Mouse (Mus musculus) induced T-regulatory cell, adult 2 months (primary cell): ENCODE data around the gene Rpl21.

Experiments used
- DNase-seq: peaks from one replicate; pipeline ENCODE4 v3.0.0-alpha.2; 2012; ENCODE audit warnings: low read depth

Rpl21 gene

DNA sequence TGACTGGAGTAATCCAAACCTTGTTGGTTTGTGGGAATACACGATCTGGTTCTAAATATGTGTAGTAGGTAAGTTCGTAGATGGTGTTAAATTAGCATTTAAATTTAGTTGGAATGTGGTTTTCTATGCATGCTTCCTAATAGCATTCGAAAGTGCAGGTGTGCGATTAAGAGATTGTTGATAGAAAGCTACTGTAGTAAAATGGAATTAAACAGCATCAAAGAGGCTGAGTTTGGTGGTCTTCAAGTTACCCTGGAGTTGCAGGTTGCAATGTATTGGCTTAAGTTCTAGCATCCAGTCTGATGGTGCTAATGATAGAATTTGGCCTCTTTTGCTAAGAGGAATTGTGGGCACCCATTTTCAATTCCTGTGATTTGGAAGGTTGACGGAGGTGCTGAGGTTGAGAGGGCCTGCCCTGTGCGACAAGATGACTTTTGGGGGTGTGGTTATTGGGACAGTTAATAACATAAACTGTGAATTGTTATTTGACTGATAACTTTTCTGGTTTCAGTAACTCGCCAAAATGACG is 1.0 kb downstream of the Rpl21 start:
- DNase-seq = peak; percentile 34

GRCm38 (mm10) chr5:146834959-146835358 is 2.3 kb downstream of the Rpl21 start:
- no peak for DNase-seq

DNA sequence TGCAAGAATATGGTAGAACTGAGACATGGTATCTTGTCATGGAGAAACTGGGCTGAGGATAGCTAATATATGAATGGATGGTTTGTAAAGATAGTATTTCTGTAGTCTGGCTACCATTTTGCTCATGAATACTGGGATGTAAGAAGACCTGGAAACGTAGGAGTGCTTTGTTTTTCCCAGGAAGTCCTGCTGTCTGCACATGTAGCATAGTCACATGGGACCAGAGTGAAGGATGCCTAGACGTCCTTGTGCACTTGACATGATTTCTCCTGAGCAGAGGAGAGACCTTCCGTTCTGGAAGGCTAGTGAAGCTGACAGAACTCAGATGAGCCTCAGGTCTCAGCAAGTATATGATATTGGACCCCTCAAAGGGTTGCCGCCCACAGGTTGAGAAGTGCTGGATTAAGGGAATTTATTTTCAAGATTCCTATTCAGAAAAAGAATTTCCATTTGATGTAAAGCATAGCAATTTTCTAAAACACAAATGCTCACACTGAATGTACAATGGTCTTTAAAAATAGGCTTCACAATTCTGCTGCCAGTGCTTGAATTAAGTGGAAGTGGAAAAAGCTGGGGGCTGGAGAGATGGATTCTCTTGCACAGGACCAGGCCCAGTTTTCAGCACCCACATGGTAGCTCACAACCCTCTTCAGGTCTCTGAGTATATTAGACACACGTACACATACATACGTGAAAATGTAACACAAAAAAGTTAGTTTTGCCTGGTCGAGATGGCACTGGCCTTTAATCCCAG is 5.5 kb downstream of the Rpl21 start:
- DNase-seq = no peak

- no peak for DNase-seq
These were observed 6.4 kb downstream of the Rpl21 start for GRCm38 (mm10) chr5:146838836-146839648.

- DNase-seq = no peak
These were observed 7.1 kb downstream of the Rpl21 start for GRCm38 (mm10) chr5:146839760-146840159.

GRCm38 (mm10) chr5:146840422-146840821 is 7.7 kb downstream of the Rpl21 start:
- no peak for DNase-seq

- no peak for DNase-seq
These were observed 8.6 kb downstream of the Rpl21 start for GRCm38 (mm10) chr5:146841301-146841700.

DNA sequence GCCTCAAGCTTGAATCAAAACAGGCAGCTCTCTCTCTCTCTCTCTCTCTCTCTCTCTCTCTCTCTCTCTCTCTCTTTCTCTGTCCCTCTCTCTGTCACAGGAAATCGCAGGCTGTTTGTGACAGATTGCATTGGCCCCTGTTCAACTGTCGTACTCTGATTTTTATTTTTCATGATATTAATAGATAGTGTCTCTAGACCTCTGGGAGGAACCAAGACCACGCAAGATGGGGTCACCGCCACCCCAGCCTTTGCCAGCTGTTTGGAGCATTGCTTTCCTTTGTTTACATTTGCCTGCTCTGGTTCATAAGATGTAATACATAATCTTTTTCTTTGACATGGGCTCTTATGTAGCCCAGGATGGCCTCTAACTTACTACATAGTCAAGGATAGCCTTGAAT is 9.3 kb downstream of the Rpl21 start:
- DNase-seq = no peak

DNA sequence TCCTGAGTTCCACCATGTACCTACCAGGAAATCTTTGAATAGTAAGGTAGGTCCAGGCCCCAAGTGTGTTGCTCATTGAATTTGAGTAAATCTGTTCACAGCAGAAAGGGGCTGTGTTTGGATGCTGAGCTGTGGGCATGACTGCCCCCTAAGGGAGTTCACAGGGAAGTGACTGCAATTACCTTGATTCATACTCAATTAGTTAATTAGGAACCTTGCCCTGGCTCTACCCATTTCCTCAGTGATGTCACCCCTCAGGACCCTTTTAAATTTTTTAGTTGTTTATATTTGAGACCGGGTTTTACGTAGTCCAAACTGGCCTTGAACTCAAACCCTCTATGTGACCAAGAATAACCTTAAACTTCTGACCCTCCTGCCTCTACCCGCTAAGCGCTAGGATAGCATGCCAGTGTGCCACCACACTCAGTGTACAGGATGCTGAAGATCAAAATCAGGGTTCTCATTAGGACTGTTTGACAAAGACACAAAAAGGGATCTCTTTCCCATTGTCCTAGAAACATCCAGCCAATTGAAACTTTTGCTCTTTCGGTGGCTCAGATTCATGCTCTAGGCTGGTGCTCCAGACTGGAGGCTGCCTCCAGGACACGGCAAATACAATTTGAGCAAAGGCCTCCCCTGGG is 11.7 kb downstream of the Rpl21 start:
- peak; percentile 44 for DNase-seq

- DNase-seq = peak; percentile 76
These were observed 12.3 kb downstream of the Rpl21 start, which contains the start of gene Rasl11a for GRCm38 (mm10) chr5:146844945-146845365. Gene Rasl11a (plus strand): TSS chr5:146845071.

- no peak for DNase-seq
These were observed 13.8 kb downstream of the Rpl21 start for GRCm38 (mm10) chr5:146846489-146846888.

GRCm38 (mm10) chr5:146848936-146849582 is 16.4 kb downstream of the Rpl21 start:
- DNase-seq = no peak

- DNase-seq = peak; percentile 27
These were observed 23.4 kb downstream of the Rpl21 start for GRCm38 (mm10) chr5:146856106-146856505.

GRCm38 (mm10) chr5:146857620-146858019 is 24.9 kb downstream of the Rpl21 start:
- DNase-seq = peak; percentile 83

GRCm38 (mm10) chr5:146858772-146859171 is 26.1 kb downstream of the Rpl21 start:
- DNase-seq = no peak

DNA sequence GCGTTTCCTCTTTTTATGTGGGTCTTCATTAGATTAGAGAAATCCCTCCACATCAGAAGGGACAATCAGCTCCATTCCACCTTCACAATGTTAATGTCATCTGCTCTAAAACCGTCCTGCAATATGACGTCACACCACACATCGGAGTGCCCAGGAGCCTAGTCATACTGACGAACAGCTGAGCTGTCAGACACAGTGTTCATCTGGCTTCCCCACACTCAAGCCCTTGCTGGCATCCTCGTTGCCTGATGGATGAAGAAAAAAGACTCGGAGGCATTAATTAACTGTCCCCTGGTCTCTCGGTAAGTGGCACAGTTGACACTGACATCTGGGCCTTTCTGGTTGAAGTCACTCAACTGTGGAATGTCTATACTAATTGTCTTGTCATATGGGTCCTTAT is 26.6 kb downstream of the Rpl21 start:
- DNase-seq = no peak

GRCm38 (mm10) chr5:146860222-146860998 is 27.7 kb downstream of the Rpl21 start:
- DNase-seq = peak; percentile 67

DNA sequence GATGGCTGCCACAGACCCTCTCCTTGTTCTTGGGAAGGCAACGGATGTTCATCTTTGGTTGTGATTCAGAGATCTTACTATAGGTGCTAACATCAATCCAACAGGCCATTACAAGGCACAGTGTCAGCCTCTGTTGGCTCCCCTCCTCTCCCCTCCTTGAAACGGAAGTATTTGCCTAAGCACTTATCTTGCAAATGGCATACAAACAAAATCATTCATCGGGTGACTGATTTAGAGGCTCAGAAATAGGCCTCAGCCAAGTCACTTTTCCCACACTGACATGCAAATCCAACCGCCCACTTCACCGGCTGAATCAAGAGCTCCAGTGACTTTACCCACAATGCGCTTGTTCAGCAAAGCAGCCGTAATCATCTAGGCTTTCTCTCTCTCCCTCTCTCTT is 28.9 kb downstream of the Rpl21 start:
- DNase-seq = peak; percentile 37

DNA sequence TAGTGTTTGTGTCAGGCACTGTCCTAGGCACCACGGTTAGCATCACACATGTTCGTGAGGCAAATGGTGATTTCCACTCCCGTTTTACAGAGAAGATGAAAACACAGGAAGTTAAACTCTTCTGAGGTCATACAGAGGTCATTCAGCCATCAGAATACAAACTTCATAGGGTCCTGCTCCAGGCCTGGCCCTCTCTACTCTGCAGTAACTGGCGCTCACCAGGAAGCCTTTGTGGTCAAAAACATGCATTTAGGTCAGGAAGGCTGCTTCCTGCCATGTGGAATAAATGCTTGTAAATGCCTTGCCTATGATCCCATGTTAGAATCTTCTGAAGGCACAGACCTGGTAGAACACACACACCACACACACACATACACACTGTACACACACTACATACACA is 32.8 kb downstream of the Rpl21 start:
- peak; percentile 68 for DNase-seq

DNA sequence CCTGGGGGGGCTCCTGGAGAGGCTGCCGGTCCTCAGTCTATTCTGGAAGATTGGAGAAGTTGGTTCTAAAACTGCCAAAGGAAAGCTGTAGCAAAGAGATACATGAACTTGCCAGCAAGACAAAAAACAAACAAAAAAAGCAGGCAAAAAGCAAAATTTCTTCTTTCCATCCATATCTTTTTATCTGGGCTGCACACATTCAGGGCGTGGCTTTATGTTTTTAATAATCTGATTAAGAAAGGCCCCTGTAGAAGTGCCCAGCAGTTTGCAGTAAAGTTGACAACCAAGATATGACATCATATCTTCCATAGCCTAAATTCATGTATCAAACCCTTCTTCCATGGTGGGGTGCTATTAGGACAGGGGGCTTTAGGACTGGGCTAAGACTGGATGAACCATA is 33.6 kb downstream of the Rpl21 start:
- peak; percentile 31 for DNase-seq
